Mouse (Mus musculus) limb, embryonic 13.5 days (tissue): Measurements from ENCODE around the gene Klhdc3. TPM values are rescaled to one million over a fixed set of nuclear protein-coding genes. Genes with fewer than 3 reads are reported as not detected.

ENCODE experiments used
- ATAC-seq: fragments of 200-750 bp; cut with Nextera tagmentation; 2 replicates; pipeline ENCODE4 v1.8.0; 2017; ENCODE audit warnings: low read depth, moderate number of reproducible peaks, moderate TSS enrichment; ENCODE audit not compliant: low FRiP score
- H3K27ac ChIP-seq: fragments of 300-500 bp; sonication (generic); 2 replicates; pipeline ENCODE4 v1.5.1; 2015; ENCODE audit warnings: inconsistent platforms, mild to moderate bottlenecking, moderate library complexity
- H3K27me3 ChIP-seq: fragments of 300-500 bp; sonication (generic); 2 replicates; pipeline ENCODE4 v1.6.1; 2015; ENCODE audit warnings: mild to moderate bottlenecking, inconsistent platforms
- H3K36me3 ChIP-seq: fragments of 300-500 bp; sonication (generic); 2 replicates; pipeline ENCODE4 v1.6.1; 2015; ENCODE audit warnings: inconsistent platforms, mild to moderate bottlenecking, moderate library complexity
- H3K4me1 ChIP-seq: fragments of 300-500 bp; sonication (generic); 2 replicates; pipeline ENCODE4 v1.6.1; 2015; ENCODE audit warnings: inconsistent platforms
- H3K4me2 ChIP-seq: fragments of 300-500 bp; sonication (generic); replicated peaks from 2 replicates; pipeline ENCODE4 v1.6.1; 2015; ENCODE audit warnings: inconsistent platforms, mild to moderate bottlenecking, moderate library complexity
- H3K4me3 ChIP-seq: fragments of 300-500 bp; sonication (generic); 2 replicates; pipeline ENCODE4 v1.5.1; 2015; ENCODE audit warnings: moderate library complexity, mild to moderate bottlenecking, inconsistent platforms
- H3K9ac ChIP-seq: fragments of 300-500 bp; sonication (generic); 2 replicates; pipeline ENCODE4 v1.6.1; 2015; ENCODE audit warnings: mild to moderate bottlenecking, inconsistent platforms
- H3K9me3 ChIP-seq: fragments of 300-500 bp; sonication (generic); 2 replicates; pipeline ENCODE4 v1.6.1; 2016; ENCODE audit warnings: inconsistent platforms
- WGBS: fragments of 180-500 bp; shearing (Covaris S2); methylation state at CpG from one replicate; pipeline ENCODE4 v1.1.7; 2015; 5-methylcytosine and 5-hydroxymethylcytosine counted together
- polyA plus RNA-seq: library from polyadenylated mRNA; unstranded; fragments of >200 nt; fragmentation: Nextera tagmentation; extraction: Ambion mirVana; gene quantifications from 2 replicates; pipeline ENCODE4 v1.2.1, GENCODE M21; 2015

Gene Klhdc3
- polyA plus RNA-seq, 1 experiment from 2014 or later, result 127 TPM

DNA sequence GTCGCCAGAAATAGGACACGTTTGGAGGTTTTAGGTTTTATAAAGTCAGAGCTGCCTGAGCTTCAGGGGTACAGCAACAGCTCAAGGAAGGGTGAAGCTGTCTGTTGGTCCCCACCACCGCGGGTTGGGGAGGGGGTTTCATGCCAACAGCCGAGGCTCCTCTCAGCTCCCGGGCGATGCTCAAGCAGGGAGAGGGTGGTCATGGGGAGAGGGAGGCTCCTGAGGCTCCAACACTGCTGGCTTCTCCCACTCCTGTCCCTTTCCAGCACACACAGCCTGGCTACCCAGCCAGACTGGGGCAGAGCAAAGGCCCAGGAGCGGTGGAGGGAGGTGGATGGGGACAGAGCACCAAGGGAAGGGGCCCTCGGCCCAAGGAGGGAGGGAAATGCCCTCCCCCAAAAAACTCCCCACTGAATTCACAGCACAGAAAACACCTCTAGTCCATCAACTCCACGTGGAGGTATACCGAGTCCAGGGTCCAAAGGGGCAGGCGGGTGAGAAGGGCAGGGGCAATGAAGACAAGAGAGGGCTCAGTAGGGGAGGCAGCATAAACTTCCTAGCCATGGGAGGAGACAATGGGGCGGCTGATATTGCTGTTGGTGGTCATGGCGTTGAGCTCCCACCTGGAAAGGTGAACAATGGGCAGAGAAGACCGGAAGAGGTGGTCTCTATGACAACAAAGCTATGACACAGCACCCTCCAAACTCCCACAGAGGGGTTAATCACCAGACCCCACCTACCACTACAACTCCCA is 6.0 kb downstream of the Klhdc3 start:
- ATAC-seq, result peak; percentile 34
- Histone ChIP-seq H3K9me3 (no peaks in the 10 kb centered on the region), H3K4me3 (peak overlapping the region; percentile 82), H3K9ac (peak overlapping the region; percentile 74), H3K27me3 (no peaks in the 10 kb centered on the region), H3K4me2 (peak overlapping the region; percentile 88), H3K27ac (peak overlapping the region; percentile 95), H3K36me3 (peaks cover 59% of the 10 kb centered on the region), H3K4me1 (peaks cover 34% of the 10 kb centered on the region)
- WGBS, result 22% methylated on average over 15 of the region's 15 CpGs

DNA sequence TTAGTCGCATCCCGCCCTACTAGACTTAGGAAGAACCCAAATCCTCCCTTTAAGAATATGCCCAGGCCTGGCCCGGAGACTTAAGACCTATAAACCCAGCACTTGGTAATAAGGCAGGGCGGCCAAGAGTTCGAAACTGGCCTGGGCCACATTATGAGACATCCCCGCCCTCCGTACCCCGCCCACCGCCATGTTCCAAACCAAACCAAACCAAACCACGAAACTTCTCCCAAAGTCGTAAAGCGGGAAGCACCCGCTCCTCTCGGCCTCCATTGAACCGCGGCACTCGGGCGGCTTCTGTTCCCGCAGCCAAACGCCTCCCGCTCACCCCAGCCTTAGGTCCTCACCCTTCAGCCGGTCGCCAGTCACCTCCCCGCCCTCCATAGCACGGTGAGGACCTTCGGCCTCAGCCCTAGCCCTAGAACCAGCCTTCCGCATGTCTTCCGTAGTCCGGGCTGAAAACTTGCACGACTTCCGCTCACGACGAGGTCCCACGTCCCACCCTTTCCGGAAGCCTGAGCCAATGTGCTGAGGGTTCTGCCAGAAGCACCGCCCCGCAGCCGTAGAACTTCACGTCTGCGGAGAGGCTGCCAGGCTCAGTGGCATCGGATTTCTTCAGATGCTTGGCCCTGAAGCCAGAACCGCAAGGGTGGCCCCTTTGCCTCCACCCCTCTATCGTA is 6.7 kb downstream of the Klhdc3 start, which contains the start of gene Rrp36:
Rrp36 (minus strand) TSS at position 503 of the 680 bp plus-strand sequence.
- peak within 1 kb of the TSS; percentile 95 for H3K27ac ChIP-seq
- peak within 1 kb of the TSS; percentile 82 for H3K4me3 ChIP-seq
- H3K4me1 ChIP-seq, result peaks cover 27% of the 10 kb centered on the region
- peak within 1 kb of the TSS; percentile 81 for H3K9ac ChIP-seq
- peaks cover 66% of the 10 kb centered on the region for H3K36me3 ChIP-seq
- H3K4me2 ChIP-seq, result peak within 1 kb of the TSS; percentile 88
- WGBS, result 1% methylated on average over 43 of the region's 43 CpGs
- H3K27me3 ChIP-seq, result no peaks in the 10 kb centered on the region
- no peaks in the 10 kb centered on the region for H3K9me3 ChIP-seq
- ATAC-seq, result peak; percentile 93

DNA sequence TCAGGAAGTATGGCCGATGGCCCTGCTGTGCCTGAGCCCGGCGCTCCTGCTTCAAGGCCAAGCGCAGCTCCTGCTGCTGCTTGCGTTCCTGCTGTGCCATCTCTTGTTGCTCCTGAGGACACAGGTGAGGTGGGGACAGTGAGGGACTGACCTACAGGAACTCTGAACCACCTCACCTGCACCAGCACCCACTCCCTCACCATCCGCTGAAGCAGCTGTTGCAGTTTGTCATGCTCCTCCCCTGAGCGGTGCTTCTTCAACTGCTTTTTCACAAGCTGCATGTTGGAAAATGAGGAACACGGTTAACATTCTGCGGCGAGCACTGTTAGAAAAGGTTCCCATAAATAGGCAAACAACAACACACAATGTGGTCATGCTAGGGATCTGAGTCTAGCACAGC is 10.8 kb downstream of the Klhdc3 start:
- H3K27ac ChIP-seq, result no peak overlapping the region
- no peaks in the 10 kb centered on the region for H3K9me3 ChIP-seq
- H3K27me3 ChIP-seq, result no peaks in the 10 kb centered on the region
- H3K4me1 ChIP-seq, result peaks cover 14% of the 10 kb centered on the region
- ATAC-seq, result no peak
- no peak overlapping the region for H3K4me2 ChIP-seq
- H3K4me3 ChIP-seq, result no peak overlapping the region
- WGBS, result 96% methylated on average over 10 of the region's 10 CpGs
- no peak overlapping the region for H3K9ac ChIP-seq
- H3K36me3 ChIP-seq, result peaks cover 64% of the 10 kb centered on the region

DNA sequence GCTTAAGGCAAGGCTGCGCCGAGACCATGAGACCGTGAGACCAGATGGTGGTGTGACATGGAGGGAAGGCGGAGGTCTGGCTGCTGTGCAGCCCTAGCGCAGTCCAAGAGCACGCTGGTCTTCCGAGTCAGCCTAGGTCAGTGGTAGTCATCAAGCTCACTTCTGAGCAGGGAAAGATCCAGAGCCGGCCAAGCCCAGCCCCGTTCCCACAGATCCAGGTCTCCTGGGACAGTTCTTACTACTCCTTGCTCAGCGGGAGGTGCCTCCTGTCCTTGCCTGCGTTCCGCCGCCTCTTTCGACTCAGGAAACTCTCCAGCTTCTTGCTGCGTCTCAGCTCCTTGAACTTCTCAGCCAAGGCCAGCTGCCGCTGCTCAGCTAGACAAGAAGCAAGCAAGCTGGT is 13.0 kb downstream of the Klhdc3 start:
- 89% methylated on average over 16 of the region's 16 CpGs for WGBS
- H3K36me3 ChIP-seq, result peaks cover 81% of the 10 kb centered on the region

DNA sequence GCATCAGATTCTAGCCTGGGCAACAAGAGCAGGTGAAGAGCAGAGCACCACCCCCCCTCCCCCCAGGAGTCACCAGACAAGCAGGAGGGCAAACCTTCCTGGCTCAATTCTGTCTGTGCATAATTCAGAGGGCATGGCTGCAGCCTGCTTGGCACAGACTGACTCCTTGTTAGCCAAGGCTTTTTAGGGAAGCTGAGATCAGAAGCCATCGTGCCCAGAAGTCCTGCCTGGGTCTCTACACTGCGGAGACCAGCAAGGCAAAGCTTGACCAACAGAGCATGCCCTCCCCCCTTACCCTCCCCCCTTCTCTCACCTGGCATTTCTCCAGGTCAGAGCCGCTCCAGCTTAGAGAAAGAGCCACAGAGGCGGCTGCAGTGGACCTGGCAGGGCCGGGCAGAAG is 18.0 kb downstream of the Klhdc3 start:
- Histone ChIP-seq H3K27me3 (no peaks in the 10 kb centered on the region), H3K4me2 (no peak overlapping the region), H3K27ac (no peak overlapping the region), H3K4me1 (no peaks in the 10 kb centered on the region), H3K4me3 (no peak overlapping the region), H3K36me3 (peaks cover 95% of the 10 kb centered on the region), H3K9ac (no peak overlapping the region), H3K9me3 (no peaks in the 10 kb centered on the region)
- 86% methylated on average over 5 of the region's 5 CpGs for WGBS
- no peak for ATAC-seq

More for the DNA sequence above, 13.0 kb downstream of the Klhdc3 start:
- no peaks in the 10 kb centered on the region for H3K4me1 ChIP-seq
- ATAC-seq, result no peak
- H3K4me2 ChIP-seq, result no peak overlapping the region
- no peak overlapping the region for H3K27ac ChIP-seq
- no peak overlapping the region for H3K4me3 ChIP-seq
- H3K9ac ChIP-seq, result no peak overlapping the region
- H3K27me3 ChIP-seq, result no peaks in the 10 kb centered on the region
- H3K9me3 ChIP-seq, result no peaks in the 10 kb centered on the region

DNA sequence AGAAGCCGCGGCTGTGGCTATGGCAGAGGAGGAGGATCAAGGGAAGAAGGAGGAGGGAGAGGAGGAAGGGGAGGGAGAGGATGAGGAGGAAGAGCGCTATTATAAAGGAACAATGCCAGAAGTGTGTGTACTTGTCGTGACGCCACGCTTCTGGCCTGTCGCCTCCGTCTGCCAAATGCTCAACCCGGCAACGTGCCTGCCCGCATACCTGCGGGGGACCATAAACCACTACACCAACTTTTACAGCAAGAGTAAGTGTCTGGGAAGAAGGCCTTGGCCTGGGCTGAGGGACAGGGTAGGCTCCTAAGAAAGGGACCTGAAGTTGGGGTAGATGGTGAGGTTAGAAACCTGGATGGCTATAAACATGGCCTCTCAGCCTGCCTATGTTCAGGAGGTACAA is 18.7 kb downstream of the Klhdc3 start:
- H3K27me3 ChIP-seq, result no peaks in the 10 kb centered on the region
- H3K36me3 ChIP-seq, result peaks cover 97% of the 10 kb centered on the region
- H3K4me3 ChIP-seq, result no peak overlapping the region
- H3K4me2 ChIP-seq, result no peak overlapping the region
- no peak overlapping the region for H3K27ac ChIP-seq
- no peak overlapping the region for H3K9ac ChIP-seq
- no peak for ATAC-seq
- WGBS, result 88% methylated on average over 12 of the region's 12 CpGs
- no peaks in the 10 kb centered on the region for H3K4me1 ChIP-seq
- H3K9me3 ChIP-seq, result no peaks in the 10 kb centered on the region

DNA sequence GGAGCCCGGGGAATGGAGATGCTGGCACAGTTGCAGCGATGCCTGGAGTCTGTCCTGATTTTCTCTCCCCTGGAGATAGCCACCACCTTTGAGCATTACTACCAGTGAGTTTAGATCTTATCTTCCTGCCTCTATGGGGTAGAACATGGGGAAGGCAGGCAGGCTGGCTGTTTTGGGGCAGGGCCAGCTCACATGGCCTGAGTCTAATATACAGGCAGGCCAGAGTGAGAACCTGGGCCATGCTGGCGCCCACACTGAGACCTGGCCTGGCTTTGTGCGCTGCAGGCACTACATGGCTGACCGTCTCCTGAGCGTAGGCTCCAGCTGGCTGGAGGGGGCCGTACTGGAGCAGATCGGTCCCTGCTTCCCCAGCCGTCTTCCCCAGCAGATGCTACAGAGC is 19.4 kb downstream of the Klhdc3 start:
- H3K4me2 ChIP-seq, result no peak overlapping the region
- H3K4me3 ChIP-seq, result no peak overlapping the region
- H3K27ac ChIP-seq, result no peak overlapping the region
- no peaks in the 10 kb centered on the region for H3K4me1 ChIP-seq
- H3K9ac ChIP-seq, result no peak overlapping the region
- no peak for ATAC-seq
- peaks cover 97% of the 10 kb centered on the region for H3K36me3 ChIP-seq
- 93% methylated on average over 9 of the region's 9 CpGs for WGBS
- H3K9me3 ChIP-seq, result no peaks in the 10 kb centered on the region
- no peaks in the 10 kb centered on the region for H3K27me3 ChIP-seq

DNA sequence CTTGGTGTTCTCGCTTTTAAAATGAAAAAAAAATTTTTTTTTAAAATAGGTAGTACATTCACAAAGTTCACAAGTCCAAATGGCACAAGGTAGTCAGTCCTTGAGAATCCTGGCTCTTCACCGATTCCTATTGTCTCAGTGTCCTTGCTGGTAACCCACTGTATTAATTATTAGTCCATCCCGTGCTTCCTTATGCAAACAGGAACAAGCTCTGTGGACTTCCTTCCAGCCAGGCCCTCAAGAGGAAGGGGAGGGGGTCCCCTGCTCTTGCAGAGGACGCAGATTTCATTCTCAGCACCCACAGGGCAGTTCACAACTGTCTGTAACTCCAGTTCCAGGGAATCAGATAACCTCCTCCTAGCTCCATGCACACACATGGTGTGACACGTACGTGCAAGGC is 24.7 kb downstream of the Klhdc3 start:
- no peak overlapping the region for H3K4me2 ChIP-seq
- H3K36me3 ChIP-seq, result peaks cover 93% of the 10 kb centered on the region
- H3K4me3 ChIP-seq, result no peak overlapping the region
- peaks cover 28% of the 10 kb centered on the region for H3K4me1 ChIP-seq
- H3K9me3 ChIP-seq, result no peaks in the 10 kb centered on the region
- no peak for ATAC-seq
- 72% methylated on average over 6 of the region's 6 CpGs for WGBS
- H3K9ac ChIP-seq, result no peak overlapping the region
- H3K27ac ChIP-seq, result no peak overlapping the region
- no peaks in the 10 kb centered on the region for H3K27me3 ChIP-seq

DNA sequence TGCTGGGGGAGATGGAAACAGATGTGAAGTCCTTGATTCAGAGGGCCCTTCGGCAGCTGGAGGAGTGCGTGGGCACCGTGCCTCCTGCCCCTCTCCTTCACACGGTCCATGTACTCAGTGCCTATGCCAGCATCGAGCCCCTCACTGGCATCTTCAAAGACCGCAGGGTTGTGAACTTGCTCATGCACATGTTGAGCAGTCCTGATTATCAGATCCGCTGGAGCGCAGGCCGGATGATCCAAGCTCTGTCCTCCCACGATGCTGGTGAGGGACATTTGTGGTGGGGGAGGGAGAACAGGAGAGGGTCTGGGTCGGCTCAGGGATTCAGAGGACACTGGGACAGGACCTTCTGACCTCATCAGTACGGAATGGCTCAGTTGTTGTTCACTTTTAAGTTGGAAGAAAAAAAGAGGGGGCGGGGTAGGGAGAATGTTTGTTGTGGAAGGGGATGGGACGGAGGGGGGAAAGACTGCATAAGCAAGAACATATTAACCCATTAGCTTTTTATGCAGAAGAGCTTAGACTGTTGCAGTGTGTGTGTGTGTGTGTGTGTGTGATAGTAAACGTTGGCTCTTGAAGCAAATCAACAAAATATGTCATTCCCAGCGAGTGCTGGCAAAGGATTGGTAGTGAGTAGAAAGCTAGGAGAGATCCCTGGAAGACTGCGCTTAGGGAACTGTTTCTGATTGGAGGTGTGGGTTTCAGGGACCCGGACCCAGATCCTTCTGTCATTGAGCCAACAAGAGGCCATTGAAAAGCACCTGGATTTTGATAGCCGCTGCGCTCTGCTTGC is 28.8 kb downstream of the Klhdc3 start:
- peak overlapping the region; percentile 95 for H3K9ac ChIP-seq
- H3K4me3 ChIP-seq, result peak overlapping the region; percentile 80
- H3K27ac ChIP-seq, result no peak overlapping the region
- no peak for ATAC-seq
- peaks cover 66% of the 10 kb centered on the region for H3K36me3 ChIP-seq
- H3K9me3 ChIP-seq, result no peaks in the 10 kb centered on the region
- no peaks in the 10 kb centered on the region for H3K27me3 ChIP-seq
- peaks cover 40% of the 10 kb centered on the region for H3K4me1 ChIP-seq
- WGBS, result 72% methylated on average over 20 of the region's 20 CpGs
- peak overlapping the region; percentile 94 for H3K4me2 ChIP-seq

DNA sequence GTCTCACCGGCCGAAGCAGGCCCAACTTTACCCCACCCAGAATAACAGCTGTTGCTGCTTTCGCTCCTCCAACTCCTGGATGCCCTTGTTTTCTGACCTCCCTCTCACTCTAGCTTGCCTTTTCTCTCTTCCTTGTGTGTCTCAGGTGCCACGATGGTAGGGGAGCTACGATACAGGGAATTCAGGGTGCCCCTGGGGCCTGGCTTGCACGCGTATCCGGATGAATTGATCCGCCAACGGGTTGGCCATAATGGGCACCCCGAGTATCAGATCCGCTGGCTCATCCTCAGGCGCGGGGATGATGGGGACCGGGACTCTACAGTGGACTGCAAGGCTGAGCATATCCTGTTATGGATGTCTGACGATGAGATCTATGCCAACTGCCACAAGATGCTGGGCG is 29.4 kb downstream of the Klhdc3 start:
- Histone ChIP-seq H3K4me3 (peak overlapping the region; percentile 80), H3K9me3 (no peaks in the 10 kb centered on the region), H3K9ac (peak overlapping the region; percentile 95), H3K27ac (peak overlapping the region; percentile 98), H3K36me3 (peaks cover 59% of the 10 kb centered on the region), H3K4me1 (peaks cover 45% of the 10 kb centered on the region), H3K27me3 (no peaks in the 10 kb centered on the region), H3K4me2 (peak overlapping the region; percentile 94)
- 75% methylated on average over 17 of the region's 17 CpGs for WGBS
- ATAC-seq, result no peak

DNA sequence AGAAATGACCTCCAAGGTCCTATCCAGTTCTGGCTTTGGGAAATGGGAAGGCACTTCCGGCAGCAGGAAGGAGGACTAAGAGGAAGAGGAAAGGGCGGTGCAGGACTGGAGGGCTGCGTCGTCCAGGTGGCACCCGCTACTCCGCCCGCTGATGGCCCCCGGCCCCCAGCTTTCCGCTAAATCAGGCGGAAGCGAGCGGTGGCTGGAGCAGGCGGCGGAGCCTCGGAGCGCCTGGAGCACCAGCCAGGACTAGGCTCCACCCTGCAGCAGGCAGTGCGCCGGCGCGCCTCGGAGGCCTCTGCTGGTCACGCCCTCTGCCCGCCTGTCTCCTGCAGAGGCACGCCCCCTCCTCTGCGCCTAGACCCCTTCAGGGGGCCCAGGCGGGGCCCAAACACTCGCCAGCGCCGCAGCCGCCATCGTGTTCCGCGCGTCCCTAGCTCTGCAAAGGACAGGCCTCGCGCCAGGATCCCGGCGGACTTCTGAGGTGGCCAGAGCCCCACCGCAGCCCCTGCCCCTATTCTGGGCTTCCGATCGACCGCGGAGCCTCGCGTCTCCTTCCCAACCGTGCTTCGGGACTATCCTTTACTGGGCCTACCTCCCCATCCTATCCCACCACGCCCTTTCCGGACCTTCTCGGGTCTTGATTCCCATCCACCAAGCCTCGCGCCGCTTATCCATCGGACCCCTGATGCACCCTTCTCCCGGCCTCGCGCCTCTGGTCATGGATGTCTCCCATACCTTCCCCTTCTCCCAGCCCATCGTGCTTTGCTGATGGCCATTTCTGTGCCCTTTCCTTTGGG is 30.3 kb downstream of the Klhdc3 start, which contains the start of gene Cul7:
Cul7 (plus strand) TSS at position 106 of the 800 bp plus-strand sequence.
- peak within 1 kb of the TSS; percentile 95 for H3K9ac ChIP-seq
- peak within 1 kb of the TSS; percentile 98 for H3K27ac ChIP-seq
- no peaks in the 10 kb centered on the region for H3K27me3 ChIP-seq
- H3K9me3 ChIP-seq, result no peaks in the 10 kb centered on the region
- H3K4me3 ChIP-seq, result peak within 1 kb of the TSS; percentile 80
- H3K4me2 ChIP-seq, result peak within 1 kb of the TSS; percentile 94
- WGBS, result under 1% methylated on average over 47 of the region's 58 CpGs
- peak; percentile 93 for ATAC-seq
- peaks cover 50% of the 10 kb centered on the region for H3K36me3 ChIP-seq
- peaks cover 43% of the 10 kb centered on the region for H3K4me1 ChIP-seq
